Mouse (Mus musculus): ENCODE measurements at regions not wholly inside any gene's neighbourhood (a gene's known extent, or its start where the extent isn't known, plus 50 kb on each side); places are given as distances from the start of the nearest gene placed in this dataset.

DNA sequence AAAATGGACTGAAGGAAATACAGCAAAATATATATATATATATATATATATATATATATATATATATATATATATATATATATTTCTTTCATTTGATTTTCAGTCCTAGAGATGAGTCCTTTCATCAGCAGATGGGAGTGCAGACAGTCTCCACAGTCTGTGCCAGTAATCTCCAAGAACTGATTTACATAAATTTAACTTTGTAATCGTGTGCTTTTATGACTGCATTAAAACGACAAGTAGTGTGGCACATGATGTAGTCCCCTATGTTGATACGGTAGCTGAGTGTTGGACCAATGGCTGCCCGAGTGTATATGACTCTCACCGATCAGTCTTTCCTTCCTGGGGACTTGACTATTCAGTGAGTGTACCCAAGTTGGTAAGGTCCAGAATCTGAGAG lies 378.2 kb upstream of the Tmpo start:
- TF ChIP-seq CTCF (IDR thresholded peaks at IDR 0.05; ENCODE audit: low read depth): no peak
- TF ChIP-seq EP300 (IDR thresholded peaks at IDR 0.05; ENCODE audit: low read depth): no peak
